Mouse (Mus musculus): ENCODE measurements around the gene Capza1. TPM values are rescaled to one million over a fixed set of nuclear protein-coding genes. Genes with fewer than 3 reads are reported as not detected.

Gene Capza1
- polyA plus RNA-seq, 1 experiment from 2014 or later = 99.4 TPM

- H3K27me3 ChIP-seq (ENCODE audit: control insufficient read depth, insufficient read depth, low read length) = no peaks in the 10 kb centered on the region
- DNase-seq (ENCODE audit: low spot score) = no peak
- no peak for TF ChIP-seq CTCF (IDR thresholded peaks at IDR 0.05; ENCODE audit: low read depth)
- TF ChIP-seq EP300 (optimal IDR thresholded peaks at IDR 0.05) = no peak
- H3K36me3 ChIP-seq (ENCODE audit: control insufficient read depth, insufficient read depth, low read length) = no peaks in the 10 kb centered on the region
- H3K27ac ChIP-seq (replicated peaks) = no peak overlapping the region
- 0 out of 2 replicates have a peak, but pooled peaks have one; percentile 29 for ATAC-seq (ENCODE audit: low FRiP score, low TSS enrichment)
- no peak overlapping the region for H3K4me2 ChIP-seq (replicated peaks; ENCODE audit: low read depth)
- no peak overlapping the region for H3K9ac ChIP-seq (ENCODE audit: low read length)
- H3K9me3 ChIP-seq (ENCODE audit: control insufficient read depth, low read length) = no peaks in the 10 kb centered on the region
- H3K4me3 ChIP-seq (ENCODE audit: low read depth, low read length) = no peak overlapping the region
- H3K4me1 ChIP-seq (replicated peaks; ENCODE audit: control insufficient read depth, insufficient read depth) = no peaks in the 10 kb centered on the region
- 72% methylated on average over 1 of the region's 1 CpGs for WGBS
These were observed 8.2 kb downstream of the Capza1 start for GRCm38 (mm10) chr3:104856106-104856505.

GRCm38 (mm10) chr3:104854866-104855265, 9.4 kb downstream of the Capza1 start:
- Histone ChIP-seq H3K9ac (ENCODE audit: low read length) (no peak overlapping the region), H3K27ac (replicated peaks) (no peak overlapping the region), H3K27me3 (ENCODE audit: control insufficient read depth, insufficient read depth, low read length) (no peaks in the 10 kb centered on the region), H3K4me1 (replicated peaks; ENCODE audit: control insufficient read depth, insufficient read depth) (no peaks in the 10 kb centered on the region), H3K36me3 (ENCODE audit: control insufficient read depth, insufficient read depth, low read length) (no peaks in the 10 kb centered on the region), H3K4me3 (ENCODE audit: low read depth, low read length) (no peak overlapping the region), H3K9me3 (ENCODE audit: control insufficient read depth, low read length) (no peaks in the 10 kb centered on the region), H3K4me2 (replicated peaks; ENCODE audit: low read depth) (no peak overlapping the region)
- TF ChIP-seq CTCF (IDR thresholded peaks at IDR 0.05; ENCODE audit: low read depth) = no peak
- TF ChIP-seq EP300 (optimal IDR thresholded peaks at IDR 0.05) = no peak
- DNase-seq (ENCODE audit: low spot score) (no peak), ATAC-seq (ENCODE audit: low FRiP score, low TSS enrichment) (no peak)

DNA sequence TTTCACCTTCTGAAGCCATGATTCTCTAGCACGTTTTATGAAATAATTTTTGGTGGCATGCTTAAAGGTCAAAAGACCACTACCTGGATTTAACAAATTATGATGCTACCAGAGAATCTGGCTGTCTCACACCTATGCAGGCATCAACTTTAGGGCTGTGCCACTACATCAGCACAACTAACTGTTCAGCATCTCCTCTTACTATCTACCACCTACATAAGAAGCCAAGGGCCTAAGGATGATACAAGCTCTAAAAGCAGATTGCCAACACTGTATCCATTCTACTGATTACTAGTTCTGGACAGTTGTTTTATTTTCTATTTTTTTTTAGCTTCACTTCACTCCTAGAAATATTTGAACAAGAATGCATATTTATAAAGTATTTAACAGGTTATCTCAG, 9.8 kb downstream of the Capza1 start:
- Histone ChIP-seq H3K9ac (ENCODE audit: low read length) (no peak overlapping the region), H3K4me1 (replicated peaks; ENCODE audit: control insufficient read depth, insufficient read depth) (no peaks in the 10 kb centered on the region), H3K4me2 (replicated peaks; ENCODE audit: low read depth) (no peak overlapping the region), H3K4me3 (ENCODE audit: low read depth, low read length) (no peak overlapping the region), H3K36me3 (ENCODE audit: control insufficient read depth, insufficient read depth, low read length) (no peaks in the 10 kb centered on the region), H3K27ac (replicated peaks) (no peak overlapping the region), H3K9me3 (ENCODE audit: control insufficient read depth, low read length) (no peaks in the 10 kb centered on the region), H3K27me3 (ENCODE audit: control insufficient read depth, insufficient read depth, low read length) (no peaks in the 10 kb centered on the region)
- WGBS = 76% methylated on average over 1 of the region's 1 CpGs
- DNase-seq (ENCODE audit: low spot score) = no peak
- ATAC-seq (ENCODE audit: low FRiP score, low TSS enrichment) = no peak
- TF ChIP-seq EP300 (optimal IDR thresholded peaks at IDR 0.05) (no peak), CTCF (IDR thresholded peaks at IDR 0.05; ENCODE audit: low read depth) (no peak)

GRCm38 (mm10) chr3:104846601-104847000, 17.7 kb downstream of the Capza1 start:
- DNase-seq (ENCODE audit: low spot score) (no peak), ATAC-seq (ENCODE audit: low FRiP score, low TSS enrichment) (no peak)
- no peak overlapping the region for H3K4me3 ChIP-seq (ENCODE audit: low read depth, low read length)
- H3K9ac ChIP-seq (ENCODE audit: low read length) = no peak overlapping the region
- no peaks in the 10 kb centered on the region for H3K4me1 ChIP-seq (replicated peaks; ENCODE audit: control insufficient read depth, insufficient read depth)
- WGBS = 82% methylated on average over 4 of the region's 4 CpGs
- no peak overlapping the region for H3K27ac ChIP-seq (replicated peaks)
- H3K36me3 ChIP-seq (ENCODE audit: control insufficient read depth, insufficient read depth, low read length) = peaks cover 6% of the 10 kb centered on the region
- H3K27me3 ChIP-seq (ENCODE audit: control insufficient read depth, insufficient read depth, low read length) = no peaks in the 10 kb centered on the region
- TF ChIP-seq CTCF (IDR thresholded peaks at IDR 0.05; ENCODE audit: low read depth) (no peak), EP300 (optimal IDR thresholded peaks at IDR 0.05) (no peak)
- H3K9me3 ChIP-seq (ENCODE audit: control insufficient read depth, low read length) = no peaks in the 10 kb centered on the region
- no peak overlapping the region for H3K4me2 ChIP-seq (replicated peaks; ENCODE audit: low read depth)

- Histone ChIP-seq H3K4me3 (ENCODE audit: low read depth, low read length) (no peak overlapping the region), H3K27ac (replicated peaks) (no peak overlapping the region), H3K4me2 (replicated peaks; ENCODE audit: low read depth) (no peak overlapping the region), H3K27me3 (ENCODE audit: control insufficient read depth, insufficient read depth, low read length) (no peaks in the 10 kb centered on the region), H3K4me1 (replicated peaks; ENCODE audit: control insufficient read depth, insufficient read depth) (no peaks in the 10 kb centered on the region), H3K36me3 (ENCODE audit: control insufficient read depth, insufficient read depth, low read length) (peaks cover 6% of the 10 kb centered on the region), H3K9ac (ENCODE audit: low read length) (no peak overlapping the region), H3K9me3 (ENCODE audit: control insufficient read depth, low read length) (no peaks in the 10 kb centered on the region)
- no peak for TF ChIP-seq CTCF (IDR thresholded peaks at IDR 0.05; ENCODE audit: low read depth)
- no peak for TF ChIP-seq EP300 (optimal IDR thresholded peaks at IDR 0.05)
- ATAC-seq (ENCODE audit: low FRiP score, low TSS enrichment) (no peak), DNase-seq (ENCODE audit: low spot score) (no peak)
- 93% methylated on average over 5 of the region's 5 CpGs for WGBS
These were observed 23.3 kb downstream of the Capza1 start for GRCm38 (mm10) chr3:104841049-104841448.

GRCm38 (mm10) chr3:104835797-104836196, 28.5 kb downstream of the Capza1 start:
- TF ChIP-seq CTCF (IDR thresholded peaks at IDR 0.05; ENCODE audit: low read depth) (no peak), EP300 (optimal IDR thresholded peaks at IDR 0.05) (no peak)
- ATAC-seq (ENCODE audit: low FRiP score, low TSS enrichment) (peak; percentile 54; the same call in 1 of the 2 replicates), DNase-seq (ENCODE audit: low spot score) (no peak)
- no peak overlapping the region for H3K9ac ChIP-seq (ENCODE audit: low read length)
- no peaks in the 10 kb centered on the region for H3K4me1 ChIP-seq (replicated peaks; ENCODE audit: control insufficient read depth, insufficient read depth)
- H3K4me2 ChIP-seq (replicated peaks; ENCODE audit: low read depth) = no peak overlapping the region
- no peak overlapping the region for H3K27ac ChIP-seq (replicated peaks)
- H3K4me3 ChIP-seq (ENCODE audit: low read depth, low read length) = no peak overlapping the region
- H3K9me3 ChIP-seq (ENCODE audit: control insufficient read depth, low read length) = no peaks in the 10 kb centered on the region
- no peaks in the 10 kb centered on the region for H3K27me3 ChIP-seq (ENCODE audit: control insufficient read depth, insufficient read depth, low read length)
- WGBS = 77% methylated on average over 3 of the region's 3 CpGs
- H3K36me3 ChIP-seq (ENCODE audit: control insufficient read depth, insufficient read depth, low read length) = peaks cover 10% of the 10 kb centered on the region; the same call in 1 of the 2 replicates
